Mouse (Mus musculus) ES-E14 (cell line): ENCODE measurements around the gene Dph3.

ENCODE experiments used
- CHD2 ChIP-seq: IDR thresholded peaks from 2 replicates; pipeline ENCODE4 v1.6.1; 2014; ENCODE audit warnings: mild to moderate bottlenecking, low read depth, low read length, inconsistent platforms
- HCFC1 ChIP-seq: IDR thresholded peaks from 2 replicates; pipeline ENCODE4 v1.6.1; 2012; ENCODE audit warnings: low read length, inconsistent platforms, borderline replicate concordance; ENCODE audit not compliant: insufficient read depth
- MAFK ChIP-seq: IDR thresholded peaks from 2 replicates; pipeline ENCODE4 v1.6.1; 2014; ENCODE audit warnings: mild to moderate bottlenecking, low read depth, low read length, inconsistent platforms; ENCODE audit not compliant: insufficient read depth
- ZC3H11A ChIP-seq: IDR thresholded peaks from 2 replicates; pipeline ENCODE4 v1.6.1; 2012; ENCODE audit warnings: low read depth, mild to moderate bottlenecking, inconsistent platforms, low read length, borderline replicate concordance
- ZNF384 ChIP-seq: IDR thresholded peaks from 2 replicates; pipeline ENCODE4 v1.6.1; 2012; ENCODE audit warnings: low read depth, low read length, inconsistent platforms

DNA sequence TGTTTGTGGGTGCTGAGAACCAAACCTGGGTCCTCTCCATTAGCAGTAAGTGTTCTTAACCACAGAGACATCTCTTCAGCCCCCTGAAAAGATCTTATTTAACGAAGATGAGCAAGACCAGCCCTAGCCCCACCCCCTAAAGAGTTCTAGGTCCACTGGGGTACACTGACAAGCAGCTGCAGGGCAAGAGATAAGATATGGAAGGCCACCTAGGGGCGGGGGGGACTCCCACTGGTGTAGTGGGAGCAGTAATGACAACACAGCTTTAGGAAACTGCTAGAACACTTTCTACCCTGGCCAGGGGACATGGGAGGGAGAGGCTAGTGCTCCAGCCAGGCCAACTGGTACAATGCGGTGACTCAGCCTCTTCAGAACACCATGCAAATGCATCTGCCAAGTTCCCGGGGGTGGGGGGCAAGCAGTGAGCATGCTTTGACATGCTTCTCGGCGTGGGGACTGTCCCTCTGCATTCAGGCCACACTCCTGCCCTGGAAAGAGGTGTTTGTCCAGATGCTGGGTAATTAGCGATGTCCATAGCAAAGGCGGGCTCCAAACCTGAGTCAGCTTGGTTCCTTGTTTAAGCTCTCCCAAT lies 47.8 kb downstream of the Dph3 start:
- TF ChIP-seq CHD2, result no peak
- TF ChIP-seq ZC3H11A, result no peak
- TF ChIP-seq HCFC1, result no peak
- no peak for TF ChIP-seq ZNF384
- no peak for TF ChIP-seq MAFK
